17 mouse cellular contexts compared by ENCODE assay signal in genomic region chr2:164859640-164860432, GRCm38 (mm10). TPM values are rescaled to one million over a fixed set of nuclear protein-coding genes. Genes with fewer than 3 reads are reported as not detected.
A peak's percentile ranks its signal among the peaks of the same experiment; 100 is the strongest.
DNase-seq lines count a peak whose midpoint lies in the region; ATAC-seq and TF ChIP-seq lines count a peak whose summit lies in the region.
"Had no signal": no experiment of that assay in that cellular context is flagged by ENCODE, and none has a peak within 500 bp of the region (broad histone marks: within the 10 kb centered on the region; RNA-seq: fewer than 3 reads in every experiment).

No protein-coding gene starts in this region.

- H3K27me3 ChIP-seq in kidney, adult 2 months (replicated peaks; ENCODE audit: control insufficient read depth, insufficient read depth, low read length), result peaks cover 1% of the 10 kb centered on the region; the same call in 1 of the 2 replicates
- H3K27me3 ChIP-seq in liver, embryonic 11.5 days (replicated peaks; ENCODE audit: control insufficient read depth, insufficient read depth, low read length), result peaks cover 36% of the 10 kb centered on the region
- H3K27me3 ChIP-seq in hindbrain, embryonic 12.5 days, result peaks cover 30% of the 10 kb centered on the region
- H3K27me3 ChIP-seq: Patski had no signal

- TF ChIP-seq POLR2A in kidney, adult 2 months (IDR thresholded peaks at IDR 0.05; ENCODE audit: low read depth, low read length), result no peak

- H3K9ac ChIP-seq in liver, embryonic 11.5 days (ENCODE audit: low read depth, low read length), result no peak overlapping the region
- no peak overlapping the region for H3K9ac ChIP-seq in hindbrain, embryonic 12.5 days
- H3K9ac ChIP-seq: forebrain, postnatal 0 days; hindbrain, embryonic 15.5 days; midbrain, embryonic 12.5 days had no signal

- H3K4me2 ChIP-seq in liver, embryonic 11.5 days, result peak overlapping the region; percentile 6; the same call in 1 of the 2 replicates
- no peak overlapping the region for H3K4me2 ChIP-seq in hindbrain, embryonic 12.5 days (replicated peaks)
- H3K4me2 ChIP-seq: hindbrain, embryonic 15.5 days; midbrain, embryonic 12.5 days had no signal

- no peak overlapping the region for H3K4me3 ChIP-seq in kidney, adult 2 months (ENCODE audit: insufficient read depth, low read depth, low read length)
- 0 out of 2 replicates have a peak overlapping the region, but pooled peaks have one; percentile 4 for H3K4me3 ChIP-seq in liver, embryonic 11.5 days (ENCODE audit: low read depth, low read length)
- no peak overlapping the region for H3K4me3 ChIP-seq in hindbrain, embryonic 12.5 days
- H3K4me3 ChIP-seq: hindbrain, embryonic 15.5 days; limb, embryonic 10.5 days; midbrain, embryonic 12.5 days had no signal

- DNase-seq in kidney, adult 18-20 months, result peak; percentile 45
- DNase-seq in kidney, adult 11 months, result no peak
- peak; percentile 67 for DNase-seq in kidney, adult 2 months
- no peak for DNase-seq in liver, embryonic 11.5 days (ENCODE audit: low spot score)
- DNase-seq in right cerebral cortex, postnatal 4 days, result no peak
- DNase-seq in urinary bladder, postnatal 10 days (ENCODE audit: low spot score), result no peak
- DNase-seq: adrenal gland, postnatal 25 days; cerebellum, adult 11 months; forebrain, postnatal 0 days; lung, postnatal 14 days had no signal

- H3K27ac ChIP-seq in kidney, adult 2 months (ENCODE audit: insufficient read depth, low read depth, low read length), result no peak overlapping the region
- H3K27ac ChIP-seq in liver, embryonic 11.5 days (ENCODE audit: low read depth, low read length), result peak overlapping the region; percentile 34
- H3K27ac ChIP-seq in hindbrain, embryonic 12.5 days, result no peak overlapping the region
- H3K27ac ChIP-seq: hindbrain, embryonic 15.5 days; limb, embryonic 10.5 days; midbrain, embryonic 12.5 days had no signal

- no peaks in the 10 kb centered on the region for H3K4me1 ChIP-seq in kidney, adult 2 months (ENCODE audit: control insufficient read depth, insufficient read depth, low read length)
- peaks cover 17% of the 10 kb centered on the region for H3K4me1 ChIP-seq in liver, embryonic 11.5 days (replicated peaks; ENCODE audit: control insufficient read depth, insufficient read depth, low read length)
- H3K4me1 ChIP-seq in hindbrain, embryonic 12.5 days, result peaks cover 30% of the 10 kb centered on the region

- WGBS in kidney, adult 2 months, result 55% methylated on average over 9 of the region's 9 CpGs
- WGBS in liver, embryonic 11.5 days, result 44% methylated on average over 9 of the region's 9 CpGs
- 50% methylated on average over 9 of the region's 9 CpGs for WGBS in hindbrain, embryonic 12.5 days

- no peaks in the 10 kb centered on the region for H3K9me3 ChIP-seq in liver, embryonic 11.5 days (ENCODE audit: control insufficient read depth, low read length)
- no peaks in the 10 kb centered on the region for H3K9me3 ChIP-seq in hindbrain, embryonic 12.5 days (replicated peaks)
- H3K9me3 ChIP-seq: hindbrain, embryonic 15.5 days; limb, embryonic 10.5 days; midbrain, embryonic 12.5 days had no signal

- peak; percentile 35; the same call in 1 of the 2 replicates for ATAC-seq in liver, embryonic 11.5 days (replicated peaks; ENCODE audit: low FRiP score)
- no peak for ATAC-seq in hindbrain, embryonic 12.5 days (ENCODE audit: low FRiP score)
- no peak for ATAC-seq in megakaryocyte progenitor cell, adult 5-6 weeks (replicated peaks; ENCODE audit: poor library complexity)
- ATAC-seq: forebrain, postnatal 0 days; Patski had no signal

- TF ChIP-seq CTCF in kidney, adult 2 months (conservative IDR thresholded peaks at IDR 0.05; ENCODE audit: insufficient read depth, insufficient read length, low read depth, low read length), result no peak

- no peaks in the 10 kb centered on the region for H3K36me3 ChIP-seq in kidney, adult 2 months (ENCODE audit: control insufficient read depth, insufficient read depth, low read length)
- H3K36me3 ChIP-seq in liver, embryonic 11.5 days (ENCODE audit: control insufficient read depth, insufficient read depth, low read length), result no peaks in the 10 kb centered on the region
- H3K36me3 ChIP-seq in hindbrain, embryonic 12.5 days, result no peaks in the 10 kb centered on the region
- H3K36me3 ChIP-seq: hindbrain, embryonic 15.5 days; limb, embryonic 10.5 days; midbrain, embryonic 12.5 days had no signal

RNA-seq across cellular contexts. Expression of gene Pltp, which starts 2.3 kb away (rescaled TPM):
- polyA plus RNA-seq in kidney, adult 2 months (2012; rRNA removed), result 39.6 and 41.5 TPM in 2 replicates
- 9.9 and 10.7 TPM in 2 replicates for polyA plus RNA-seq in liver, embryonic 11.5 days (2014; fragmentation: Nextera tagmentation; extraction: Ambion mirVana)
- 77.3 and 78.5 TPM in 2 replicates for polyA plus RNA-seq in hindbrain, embryonic 12.5 days (2016; fragmentation: Nextera tagmentation; extraction: Ambion mirVana)
- total RNA-seq in megakaryocyte progenitor cell, adult 5-6 weeks (2015), result 0.10 TPM in 1 of 2 replicates, not detected in the other
- not detected in 2 replicates for total RNA-seq in megakaryocyte progenitor cell, adult 5-6 weeks (2017)

RNA-seq across cellular contexts. Expression of gene Pcif1, which starts 19.3 kb away (rescaled TPM):
- 37.2 and 43.1 TPM in 2 replicates for polyA plus RNA-seq in kidney, adult 2 months (2012; rRNA removed)
- 63.9 and 67.5 TPM in 2 replicates for polyA plus RNA-seq in liver, embryonic 11.5 days (2014; fragmentation: Nextera tagmentation; extraction: Ambion mirVana)
- 85.2 and 87.6 TPM in 2 replicates for polyA plus RNA-seq in hindbrain, embryonic 12.5 days (2016; fragmentation: Nextera tagmentation; extraction: Ambion mirVana)
- 34.1 and 36.3 TPM in 2 replicates for total RNA-seq in megakaryocyte progenitor cell, adult 5-6 weeks (2015)
- total RNA-seq in megakaryocyte progenitor cell, adult 5-6 weeks (2017), result 21.7 and 40.4 TPM in 2 replicates

RNA-seq across cellular contexts. Expression of gene Neurl2, which starts 26.6 kb away (rescaled TPM):
- polyA plus RNA-seq in kidney, adult 2 months (2012; rRNA removed), result 3.7 and 4.7 TPM in 2 replicates
- 3.9 and 4.9 TPM in 2 replicates for polyA plus RNA-seq in liver, embryonic 11.5 days (2014; fragmentation: Nextera tagmentation; extraction: Ambion mirVana)
- 5.5 and 6.1 TPM in 2 replicates for polyA plus RNA-seq in hindbrain, embryonic 12.5 days (2016; fragmentation: Nextera tagmentation; extraction: Ambion mirVana)
- total RNA-seq in megakaryocyte progenitor cell, adult 5-6 weeks (2015), result 3.4 and 4.3 TPM in 2 replicates
- 0.57 and 1.9 TPM in 2 replicates for total RNA-seq in megakaryocyte progenitor cell, adult 5-6 weeks (2017)

RNA-seq across cellular contexts. Expression of gene Ctsa, which starts 27.2 kb away (rescaled TPM):
- polyA plus RNA-seq in kidney, adult 2 months (2012; rRNA removed), result 504 and 687 TPM in 2 replicates
- 97.2 and 103 TPM in 2 replicates for polyA plus RNA-seq in liver, embryonic 11.5 days (2014; fragmentation: Nextera tagmentation; extraction: Ambion mirVana)
- 108 and 112 TPM in 2 replicates for polyA plus RNA-seq in hindbrain, embryonic 12.5 days (2016; fragmentation: Nextera tagmentation; extraction: Ambion mirVana)
- total RNA-seq in megakaryocyte progenitor cell, adult 5-6 weeks (2015), result 69.5 and 69.8 TPM in 2 replicates
- total RNA-seq in megakaryocyte progenitor cell, adult 5-6 weeks (2017), result 71.5 and 77.0 TPM in 2 replicates

RNA-seq across cellular contexts. Expression of gene Spata25, which starts 31.5 kb away (rescaled TPM):
- polyA plus RNA-seq in kidney, adult 2 months (2012; rRNA removed), result 0.20 TPM in 1 of 2 replicates, not detected in the other
- not detected in 2 replicates for polyA plus RNA-seq in liver, embryonic 11.5 days (2014; fragmentation: Nextera tagmentation; extraction: Ambion mirVana)
- polyA plus RNA-seq in hindbrain, embryonic 12.5 days (2016; fragmentation: Nextera tagmentation; extraction: Ambion mirVana), result not detected in 2 replicates
- total RNA-seq in megakaryocyte progenitor cell, adult 5-6 weeks (2015), result not detected in 2 replicates
- not detected in 2 replicates for total RNA-seq in megakaryocyte progenitor cell, adult 5-6 weeks (2017)
- total RNA-seq: adrenal gland, postnatal 25 days had no signal
- polyA plus RNA-seq: forebrain, postnatal 0 days; heart, embryonic 14.5 days had no signal

Comparison
In these comparisons a context has a peak if more than half of its experiments do, and no peak if none do; other contexts are left out.
1. DNase-seq: peak in kidney, adult 18-20 months (single experiment) and kidney, adult 2 months (single experiment); none in kidney, adult 11 months (single experiment), liver, embryonic 11.5 days (single experiment), right cerebral cortex, postnatal 4 days (single experiment) and urinary bladder, postnatal 10 days (single experiment).